In the genomic region with DNA sequence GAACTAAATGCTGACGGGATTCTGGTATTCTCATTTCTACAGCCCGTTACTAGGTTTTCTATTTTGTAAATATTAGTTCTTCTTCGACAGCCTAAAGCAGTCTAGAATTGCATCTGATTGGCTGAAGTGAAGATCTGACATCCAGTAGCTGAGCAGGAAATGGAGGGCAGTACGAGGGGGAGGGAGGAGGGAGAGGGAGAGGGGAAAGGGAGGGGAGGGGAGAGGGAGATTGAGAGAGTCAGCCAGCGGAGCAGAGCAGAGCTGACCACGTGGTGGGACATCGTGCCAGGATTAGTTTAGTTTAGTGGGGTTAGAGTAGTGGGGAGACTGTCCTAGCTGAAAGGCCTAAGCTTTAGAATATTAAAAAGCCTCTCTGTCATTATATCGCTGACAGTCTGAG, we compare ENCODE assay signal across 9 mouse cellular contexts.
DNase-seq lines count a peak whose midpoint lies in the region; ATAC-seq and TF ChIP-seq lines count a peak whose summit lies in the region.
"Had no signal": no experiment of that assay in that cellular context is flagged by ENCODE, and none has a peak within 500 bp of the region (broad histone marks: within the 10 kb centered on the region; RNA-seq: fewer than 3 reads in every experiment).

No protein-coding gene starts in this region.

- no peaks in the 10 kb centered on the region for H3K36me3 ChIP-seq in intestine, embryonic 14.5 days (ENCODE audit: control insufficient read depth, insufficient read depth, low read length)
- H3K36me3 ChIP-seq in intestine, postnatal 0 days (ENCODE audit: control insufficient read depth, insufficient read depth): no peaks in the 10 kb centered on the region
- H3K36me3 ChIP-seq in hindbrain, embryonic 13.5 days: no peaks in the 10 kb centered on the region
- H3K36me3 ChIP-seq in liver, embryonic 14.5 days (replicated peaks; ENCODE audit: control insufficient read depth, insufficient read depth, low read depth): no peaks in the 10 kb centered on the region

- DNase-seq in intestine, embryonic 14.5 days (ENCODE audit: low spot score): no peak
- DNase-seq in liver, embryonic 14.5 days (ENCODE audit: low read depth in 3 of 3, low spot score in 3 of 3): no peak
- peak; percentile 35 for DNase-seq in retina, postnatal 7 days (ENCODE audit: low read depth, low spot score)
- no peak for DNase-seq in spleen, postnatal 36 days (ENCODE audit: low spot score in 2 of 2)
- no peak for DNase-seq in frontal cortex, adult 2 months (ENCODE audit: extremely low spot score in 1 of 2, low spot score in 1 of 2)
- no peak for DNase-seq in heart, adult 8-10 months (ENCODE audit: low spot score)

- H3K4me3 ChIP-seq in intestine, embryonic 14.5 days (ENCODE audit: low read depth, low read length): no peak overlapping the region
- no peak overlapping the region for H3K4me3 ChIP-seq in intestine, postnatal 0 days (ENCODE audit: low read depth, low read length)
- no peak overlapping the region for H3K4me3 ChIP-seq in hindbrain, embryonic 13.5 days
- H3K4me3 ChIP-seq in liver, embryonic 14.5 days (ENCODE audit: insufficient read depth in 1 of 2, low read depth in 2 of 2, low read length in 2 of 2): no peak overlapping the region
- H3K4me3 ChIP-seq: myocyte had no signal

- H3K9ac ChIP-seq in intestine, embryonic 14.5 days (ENCODE audit: low read length): no peak overlapping the region
- H3K9ac ChIP-seq in intestine, postnatal 0 days (ENCODE audit: low read depth, low read length): no peak overlapping the region
- H3K9ac ChIP-seq in hindbrain, embryonic 13.5 days: no peak overlapping the region
- H3K9ac ChIP-seq in liver, embryonic 14.5 days (replicated peaks): no peak overlapping the region

- H3K27ac ChIP-seq in intestine, embryonic 14.5 days (ENCODE audit: low read depth): peak overlapping the region; percentile 59; the same call in 1 of the 2 replicates
- H3K27ac ChIP-seq in intestine, postnatal 0 days (ENCODE audit: low read depth, low read length): no peak overlapping the region
- no peak overlapping the region for H3K27ac ChIP-seq in hindbrain, embryonic 13.5 days
- no peak overlapping the region for H3K27ac ChIP-seq in liver, embryonic 14.5 days

- TF ChIP-seq EP300 in liver, embryonic 14.5 days (IDR thresholded peaks at IDR 0.05; ENCODE audit: low read depth): no peak

- 16% methylated on average over 8 of the region's 8 CpGs for WGBS in intestine, embryonic 14.5 days
- WGBS in intestine, postnatal 0 days: 24% methylated on average over 8 of the region's 8 CpGs
- WGBS in hindbrain, embryonic 13.5 days: 24% methylated on average over 8 of the region's 8 CpGs
- 33% methylated on average over 8 of the region's 8 CpGs for WGBS in liver, embryonic 14.5 days (ENCODE audit: insufficient replicate concordance)

- H3K4me1 ChIP-seq in intestine, embryonic 14.5 days (replicated peaks; ENCODE audit: control insufficient read depth, insufficient read depth, low read length): peaks cover under 1% of the 10 kb centered on the region; the same call in 1 of the 2 replicates
- H3K4me1 ChIP-seq in intestine, postnatal 0 days (replicated peaks; ENCODE audit: control insufficient read depth, insufficient read depth, low read length): no peaks in the 10 kb centered on the region
- H3K4me1 ChIP-seq in hindbrain, embryonic 13.5 days (replicated peaks): peaks cover 34% of the 10 kb centered on the region
- peaks cover 0 to 11% of the 10 kb centered on the region in 2 experiments; a peak in 2 of 4 replicates for H3K4me1 ChIP-seq in liver, embryonic 14.5 days (replicated peaks; ENCODE audit: control insufficient read depth in 2 of 2, insufficient read depth in 2 of 2, low read length in 1 of 2)

- H3K4me2 ChIP-seq in intestine, embryonic 14.5 days (ENCODE audit: low read length): peak overlapping the region; percentile 2; the same call in 1 of the 2 replicates
- no peak overlapping the region for H3K4me2 ChIP-seq in intestine, postnatal 0 days (replicated peaks; ENCODE audit: low read depth)
- no peak overlapping the region for H3K4me2 ChIP-seq in hindbrain, embryonic 13.5 days
- no peak overlapping the region for H3K4me2 ChIP-seq in liver, embryonic 14.5 days (ENCODE audit: low read depth)

- H3K27me3 ChIP-seq in intestine, embryonic 14.5 days (replicated peaks; ENCODE audit: control insufficient read depth, insufficient read depth, low read length): no peaks in the 10 kb centered on the region
- H3K27me3 ChIP-seq in intestine, postnatal 0 days (replicated peaks; ENCODE audit: control insufficient read depth, insufficient read depth, low read length): no peaks in the 10 kb centered on the region
- 0 out of 2 replicates have a peak, but pooled peaks cover 10% of the 10 kb centered on the region for H3K27me3 ChIP-seq in hindbrain, embryonic 13.5 days
- no peaks in the 10 kb centered on the region for H3K27me3 ChIP-seq in liver, embryonic 14.5 days (ENCODE audit: control insufficient read depth, insufficient read depth, low read length)

- no peaks in the 10 kb centered on the region for H3K9me3 ChIP-seq in intestine, embryonic 14.5 days (ENCODE audit: control insufficient read depth, low read length)
- 0 out of 2 replicates have a peak, but pooled peaks cover 2% of the 10 kb centered on the region for H3K9me3 ChIP-seq in intestine, postnatal 0 days (ENCODE audit: control insufficient read depth)
- H3K9me3 ChIP-seq in hindbrain, embryonic 13.5 days: no peaks in the 10 kb centered on the region
- no peaks in the 10 kb centered on the region for H3K9me3 ChIP-seq in liver, embryonic 14.5 days (ENCODE audit: control insufficient read depth, low read length)

- no peak for TF ChIP-seq CTCF in intestine, postnatal 0 days (IDR thresholded peaks at IDR 0.05; ENCODE audit: low read depth)
- no peak for TF ChIP-seq CTCF in liver, embryonic 14.5 days (IDR thresholded peaks at IDR 0.05; ENCODE audit: low read depth)

- ATAC-seq in intestine, embryonic 14.5 days (replicated peaks; ENCODE audit: low FRiP score, low TSS enrichment, low read depth): peak; percentile 66
- no peak for ATAC-seq in intestine, postnatal 0 days
- peak; percentile 60 for ATAC-seq in hindbrain, embryonic 13.5 days (ENCODE audit: low FRiP score)
- peak; percentile 50; the same call in 1 of the 2 replicates for ATAC-seq in liver, embryonic 14.5 days (ENCODE audit: insufficient read depth)
